In the genomic region with DNA sequence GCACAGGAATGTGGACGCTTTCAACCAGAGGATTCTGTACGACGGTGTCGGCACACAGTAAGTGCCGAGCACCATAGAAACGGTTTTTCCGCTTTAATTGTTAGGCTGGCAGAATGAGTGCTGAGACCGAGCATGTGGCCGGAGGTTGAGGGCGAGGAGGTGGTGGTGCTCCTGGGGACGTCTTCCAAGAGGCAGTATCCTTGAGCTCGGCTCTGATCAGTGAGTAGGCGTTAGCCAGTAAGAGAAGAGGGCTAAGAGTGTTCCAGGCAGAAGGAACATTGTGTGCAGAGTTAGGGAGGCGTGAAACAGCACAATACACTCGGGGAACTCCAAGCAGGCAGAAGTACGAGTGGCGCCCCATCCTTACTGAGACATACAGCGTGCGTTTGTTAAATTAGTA, we compare ENCODE assay signal across 12 mouse cellular contexts.
DNase-seq lines count a peak whose midpoint lies in the region; ATAC-seq lines count a peak whose summit lies in the region.
"Had no signal": no experiment of that assay in that cellular context is flagged by ENCODE, and none has a peak within 500 bp of the region (broad histone marks: within the 10 kb centered on the region; RNA-seq: fewer than 3 reads in every experiment).

No protein-coding gene starts in this region.

- H3K36me3 ChIP-seq in forebrain, embryonic 13.5 days (ENCODE audit: poor library complexity, severe bottlenecking) = no peaks in the 10 kb centered on the region
- H3K36me3 ChIP-seq: G1E; lung, embryonic 15.5 days had no signal

- no peaks in the 10 kb centered on the region for H3K9me3 ChIP-seq in forebrain, embryonic 13.5 days (replicated peaks)
- H3K9me3 ChIP-seq: G1E; lung, embryonic 15.5 days had no signal

- intact Hi-C loops in left cerebral cortex, postnatal 36 days (cut with DNase I) = loop anchor here (2.0 to 5.0 kb wide), 2 partner anchors 47 to 66 kb away; no protein-coding TSS in a partner anchor

- H3K27ac ChIP-seq in forebrain, embryonic 13.5 days = no peak overlapping the region
- H3K27ac ChIP-seq: lung, embryonic 15.5 days had no signal

- DNase-seq in kidney, adult 9 months = peak; percentile 68
- DNase-seq in kidney, postnatal 4 days = no peak
- peak; percentile 14 for DNase-seq in Muller cell, postnatal 12 days (ENCODE audit: inconsistent ontology term)
- DNase-seq in cerebellum, postnatal 14 days = peak; percentile 17 to 22
- peak; percentile 82 to 89 for DNase-seq in left cerebral cortex, postnatal 36 days (ENCODE audit: low spot score in 2 of 2)
- no peak for DNase-seq in lung, adult 18-20 months
- no peak for DNase-seq in urinary bladder, postnatal 36 days (ENCODE audit: low spot score in 2 of 2)
- DNase-seq: spleen, adult 18-20 months had no signal

- no peak overlapping the region for H3K4me2 ChIP-seq in forebrain, embryonic 13.5 days
- H3K4me2 ChIP-seq: lung, embryonic 15.5 days had no signal

- peaks cover 14% of the 10 kb centered on the region for H3K4me1 ChIP-seq in forebrain, embryonic 13.5 days

- WGBS in forebrain, embryonic 13.5 days = 87% methylated on average over 19 of the region's 19 CpGs

- no peak for ATAC-seq in forebrain, embryonic 13.5 days

- H3K4me3 ChIP-seq in forebrain, embryonic 13.5 days = no peak overlapping the region
- H3K4me3 ChIP-seq: erythroblast, embryonic 14.5 days; lung, embryonic 15.5 days had no signal

- no peaks in the 10 kb centered on the region for H3K27me3 ChIP-seq in forebrain, embryonic 13.5 days
- H3K27me3 ChIP-seq: lung, embryonic 15.5 days had no signal

- no peak overlapping the region for H3K9ac ChIP-seq in forebrain, embryonic 13.5 days
- H3K9ac ChIP-seq: lung, embryonic 15.5 days had no signal

Comparison
In these comparisons a context has a peak if more than half of its experiments do, and no peak if none do; other contexts are left out.
1. DNase-seq: peak in kidney, adult 9 months (single experiment), Muller cell, postnatal 12 days (single experiment), cerebellum, postnatal 14 days (2 of 2) and left cerebral cortex, postnatal 36 days (2 of 2); none in kidney, postnatal 4 days (0 of 2), lung, adult 18-20 months (0 of 2) and urinary bladder, postnatal 36 days (0 of 2).